Mouse (Mus musculus) thymus, adult 2 months (tissue): ENCODE measurements at regions not wholly inside any gene's neighbourhood (a gene's known extent, or its start where the extent isn't known, plus 50 kb on each side); places are given as distances from the start of the nearest gene placed in this dataset.

Source experiments
- CTCF ChIP-seq: fragments of 200-500 bp; IDR thresholded peaks from 2 replicates; pipeline ENCODE4 v1.5.1; 2012; ENCODE audit warnings: mild to moderate bottlenecking, control low read depth, low read length, moderate library complexity, borderline replicate concordance; ENCODE audit not compliant: control insufficient read depth, poor library complexity, insufficient read depth; ENCODE audit errors: extremely low read depth
- POLR2A ChIP-seq: fragments of 200-500 bp; IDR thresholded peaks from 2 replicates; pipeline ENCODE4 v1.6.1; 2012; ENCODE audit warnings: mild to moderate bottlenecking, low read length, control low read depth, moderate library complexity; ENCODE audit not compliant: control insufficient read depth, poor library complexity, insufficient read depth; ENCODE audit errors: extremely low read depth

DNA sequence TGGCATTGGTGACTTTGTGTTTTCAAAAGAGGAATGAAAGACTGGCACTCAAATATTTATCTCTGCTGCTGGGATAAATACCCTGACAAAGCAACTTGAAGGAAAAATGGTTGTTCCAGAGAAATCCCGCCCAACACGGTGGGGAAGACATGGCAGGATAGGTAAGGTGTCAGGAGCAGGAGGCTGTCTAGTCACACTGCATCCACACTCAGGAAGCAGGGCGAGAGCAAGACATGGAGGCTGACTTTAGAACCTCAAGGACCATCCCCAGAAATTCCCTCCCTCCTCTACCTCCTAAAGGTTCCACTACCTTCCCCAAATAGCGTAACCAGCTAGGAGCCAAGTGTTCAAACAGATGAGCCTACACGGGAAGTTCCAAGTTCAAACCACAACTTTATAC is 136.5 kb upstream of the Spaca1 start:
- TF ChIP-seq CTCF = no peak
- no peak for TF ChIP-seq POLR2A
